Mouse (Mus musculus) cortical plate, adult 2 months (tissue): ENCODE measurements around the gene D1Ertd622e.

Experiments
- CTCF ChIP-seq: fragments of 200-500 bp; IDR thresholded peaks from 2 replicates; pipeline ENCODE4 v1.5.1; 2011; ENCODE audit warnings: mild to moderate bottlenecking, control low read depth, low read length; ENCODE audit not compliant: insufficient read depth; ENCODE audit errors: extremely low read depth
- POLR2A ChIP-seq: fragments of 200-500 bp; IDR thresholded peaks from 2 replicates; pipeline ENCODE4 v1.6.1; 2011; ENCODE audit warnings: mild to moderate bottlenecking, low read length, control low read depth; ENCODE audit not compliant: insufficient read depth; ENCODE audit errors: extremely low read depth

- TF ChIP-seq CTCF (0 out of 2 replicates have a peak, but pooled peaks have one; percentile 24), POLR2A (no peak)
Measured at GRCm38 (mm10) chr1:97647037-97647436, 14.8 kb downstream of the D1Ertd622e start.
